Mouse (Mus musculus) liver, embryonic 14 days (tissue): ENCODE measurements around the gene Fam151b. TPM values are rescaled to one million over a fixed set of nuclear protein-coding genes. Genes with fewer than 3 reads are reported as not detected.

Source experiments
- polyA plus RNA-seq: library from polyadenylated mRNA; depleted of rRNA; stranded (reverse); fragments of >200 nt; gene quantifications from 2 replicates; pipeline ENCODE4 v1.2.3, GENCODE M21; 2012; rRNA removed

The Fam151b gene
- polyA plus RNA-seq, result 1.5 and 1.6 TPM in 2 replicates

GRCm38 (mm10) chr13:92483852-92484463 lies at the start of gene Fam151b:
TSS of gene Fam151b (minus strand) at chr13:92484015.

GRCm38 (mm10) chr13:92530721-92531211 lies 47.0 kb upstream of the Fam151b start, which contains the start of gene Zfyve16:
TSS of gene Zfyve16 (minus strand) at chr13:92530868.

GRCm38 (mm10) chr13:92425758-92426264 lies 58.0 kb downstream of the Fam151b start, which contains the start of gene Ankrd34b:
TSS of gene Ankrd34b (plus strand) at chr13:92425896.

Other genes starting within 250 kb of the Fam151b start
- gene Gm20379, start 178.0 kb downstream of the Fam151b start, polyA plus RNA-seq, result not detected in 2 replicates
- 12.6 and 14.4 TPM in 2 replicates for gene Dhfr, start 129.3 kb downstream of the Fam151b start, polyA plus RNA-seq
- 11.2 and 12.0 TPM in 2 replicates for gene Msh3, start 129.0 kb downstream of the Fam151b start, polyA plus RNA-seq
- not detected in 2 replicates for gene Ankrd34b, start 58.1 kb downstream of the Fam151b start, polyA plus RNA-seq
- 1.4 TPM in 2 replicates for gene Zfyve16, start 46.9 kb upstream of the Fam151b start, polyA plus RNA-seq
- not detected in 2 replicates for gene Spz1, start 92.2 kb upstream of the Fam151b start, polyA plus RNA-seq
- 17.3 and 20.3 TPM in 2 replicates for gene Serinc5, start 127.1 kb upstream of the Fam151b start, polyA plus RNA-seq